Mouse (Mus musculus) embryonic facial prominence, embryonic 11.5 days (tissue): Measurements from ENCODE around the gene Vti1a. TPM values are rescaled to one million over a fixed set of nuclear protein-coding genes. Genes with fewer than 3 reads are reported as not detected.

Source experiments
- ATAC-seq: fragments of 200-750 bp; cut with Nextera tagmentation; replicated peaks from 2 replicates; pipeline ENCODE4 v1.8.0; 2017; ENCODE audit warnings: low read depth; ENCODE audit not compliant: insufficient number of reproducible peaks, low FRiP score, low TSS enrichment
- DNase-seq: peaks from one replicate; pipeline ENCODE4 v3.0.0-alpha.2; 2015; ENCODE audit warnings: low spot score
- H3K27ac ChIP-seq: fragments of 300-500 bp; sonication (generic); replicated peaks from 2 replicates; pipeline ENCODE4 v1.5.1; 2014; ENCODE audit warnings: mild to moderate bottlenecking, low read depth, low read length, control low read depth
- H3K27me3 ChIP-seq: fragments of 300-500 bp; sonication (generic); 2 replicates; pipeline ENCODE4 v1.6.1; 2014; ENCODE audit warnings: mild to moderate bottlenecking, low read length, moderate library complexity, mixed read lengths; ENCODE audit not compliant: control insufficient read depth, insufficient read depth
- H3K36me3 ChIP-seq: fragments of 300-500 bp; sonication (generic); replicated peaks from 2 replicates; pipeline ENCODE4 v1.6.1; 2014; ENCODE audit warnings: low read depth, mild to moderate bottlenecking, low read length, moderate library complexity, mixed read lengths; ENCODE audit not compliant: control insufficient read depth, insufficient read depth
- H3K4me1 ChIP-seq: fragments of 300-500 bp; sonication (generic); 2 replicates; pipeline ENCODE4 v1.6.1; 2014; ENCODE audit warnings: low read length, mixed read lengths; ENCODE audit not compliant: control insufficient read depth, insufficient read depth
- H3K4me2 ChIP-seq: fragments of 300-500 bp; sonication (generic); 2 replicates; pipeline ENCODE4 v1.6.1; 2014; ENCODE audit warnings: low read depth, mild to moderate bottlenecking, control low read depth, low read length, moderate library complexity
- H3K4me3 ChIP-seq: fragments of 300-500 bp; sonication (generic); 2 replicates; pipeline ENCODE4 v1.5.1; 2014; ENCODE audit warnings: low read depth, low read length, control low read depth
- H3K9ac ChIP-seq: fragments of 300-500 bp; sonication (generic); replicated peaks from 2 replicates; pipeline ENCODE4 v1.6.1; 2014; ENCODE audit warnings: mild to moderate bottlenecking, control low read depth, low read length
- H3K9me3 ChIP-seq: fragments of 300-500 bp; sonication (generic); replicated peaks from 2 replicates; pipeline ENCODE4 v1.6.1; 2016; ENCODE audit warnings: mild to moderate bottlenecking, low read length, inconsistent platforms, mixed read lengths; ENCODE audit not compliant: control insufficient read depth
- WGBS: fragments of 180-500 bp; shearing (Covaris S2); extraction: QIAGEN DNeasy Blood & Tissue Kit; methylation state at CpG from one replicate; pipeline ENCODE4 v1.1.7; 2014; 5-methylcytosine and 5-hydroxymethylcytosine counted together
- polyA plus RNA-seq: library from polyadenylated mRNA; unstranded; fragments of >200 nt; fragmentation: Nextera tagmentation; extraction: Ambion mirVana; gene quantifications from 2 replicates; pipeline ENCODE4 v1.2.1, GENCODE M21; 2014

The Vti1a gene
- polyA plus RNA-seq, 1 experiment from 2014 or later = 22.4 TPM

- H3K9ac ChIP-seq = no peak overlapping the region
- H3K4me3 ChIP-seq = no peak overlapping the region
- no peaks in the 10 kb centered on the region for H3K4me1 ChIP-seq
- no peak for ATAC-seq
- 83% methylated on average over 1 of the region's 1 CpGs for WGBS
- no peaks in the 10 kb centered on the region for H3K9me3 ChIP-seq
- DNase-seq = peak; percentile 65
- no peak overlapping the region for H3K4me2 ChIP-seq
- H3K36me3 ChIP-seq = no peaks in the 10 kb centered on the region
- no peaks in the 10 kb centered on the region for H3K27me3 ChIP-seq
- no peak overlapping the region for H3K27ac ChIP-seq
These were observed 19.8 kb downstream of the Vti1a start for GRCm38 (mm10) chr19:55335881-55336280.

DNA sequence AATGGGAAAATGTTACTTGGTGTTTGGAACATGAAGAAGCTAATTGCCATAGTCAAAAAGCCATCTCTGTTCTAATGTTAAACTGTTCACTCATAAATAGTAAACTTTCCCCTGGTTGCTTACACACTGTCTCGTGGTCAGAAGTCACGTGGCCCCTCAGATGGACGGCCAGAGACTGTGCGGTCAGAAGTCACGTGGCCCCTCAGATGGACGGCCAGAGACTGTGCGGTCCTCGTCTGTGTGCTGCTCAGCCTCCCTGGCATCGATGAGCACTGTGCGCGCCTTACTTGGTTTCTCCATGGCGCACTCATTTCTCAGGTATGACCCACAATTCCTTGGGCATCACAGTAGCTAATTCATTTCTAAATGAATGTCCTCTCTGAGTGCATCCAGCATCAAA lies 20.3 kb downstream of the Vti1a start:
- ATAC-seq (no peak), DNase-seq (no peak)
- Histone ChIP-seq H3K4me2 (no peak overlapping the region), H3K4me3 (no peak overlapping the region), H3K4me1 (no peaks in the 10 kb centered on the region), H3K9ac (no peak overlapping the region), H3K27me3 (no peaks in the 10 kb centered on the region), H3K27ac (no peak overlapping the region), H3K9me3 (no peaks in the 10 kb centered on the region), H3K36me3 (no peaks in the 10 kb centered on the region)
- WGBS = 89% methylated on average over 12 of the region's 12 CpGs

GRCm38 (mm10) chr19:55337066-55337465 lies 21.0 kb downstream of the Vti1a start:
- Histone ChIP-seq H3K36me3 (no peaks in the 10 kb centered on the region), H3K9ac (no peak overlapping the region), H3K9me3 (no peaks in the 10 kb centered on the region), H3K4me3 (no peak overlapping the region), H3K27ac (no peak overlapping the region), H3K27me3 (no peaks in the 10 kb centered on the region), H3K4me1 (no peaks in the 10 kb centered on the region), H3K4me2 (no peak overlapping the region)
- 81% methylated on average over 9 of the region's 9 CpGs for WGBS
- DNase-seq (no peak), ATAC-seq (no peak)

DNA sequence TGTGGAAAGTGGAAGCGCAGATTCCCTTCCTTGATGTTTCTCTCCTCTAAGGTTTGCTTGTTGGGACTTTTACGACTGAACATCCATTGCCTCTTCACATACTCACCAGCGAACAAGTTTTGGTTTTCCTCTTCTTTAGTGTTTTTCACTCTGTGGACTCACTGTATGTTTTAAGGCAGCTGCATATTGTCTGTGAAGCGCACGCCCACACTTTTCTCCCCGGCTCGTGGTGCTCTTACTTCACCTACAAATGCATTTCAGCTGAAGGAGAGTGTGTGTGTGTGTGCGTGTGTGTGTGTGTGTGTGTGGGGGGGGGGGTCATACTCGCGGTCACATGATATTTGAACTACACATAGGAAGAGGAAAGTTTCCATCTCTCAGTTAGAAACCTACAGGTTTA lies 21.6 kb downstream of the Vti1a start:
- no peak overlapping the region for H3K27ac ChIP-seq
- no peak overlapping the region for H3K4me3 ChIP-seq
- no peak overlapping the region for H3K4me2 ChIP-seq
- ATAC-seq (no peak), DNase-seq (no peak)
- no peaks in the 10 kb centered on the region for H3K27me3 ChIP-seq
- H3K9ac ChIP-seq = no peak overlapping the region
- no peaks in the 10 kb centered on the region for H3K4me1 ChIP-seq
- no peaks in the 10 kb centered on the region for H3K9me3 ChIP-seq
- 93% methylated on average over 10 of the region's 10 CpGs for WGBS
- H3K36me3 ChIP-seq = no peaks in the 10 kb centered on the region

DNA sequence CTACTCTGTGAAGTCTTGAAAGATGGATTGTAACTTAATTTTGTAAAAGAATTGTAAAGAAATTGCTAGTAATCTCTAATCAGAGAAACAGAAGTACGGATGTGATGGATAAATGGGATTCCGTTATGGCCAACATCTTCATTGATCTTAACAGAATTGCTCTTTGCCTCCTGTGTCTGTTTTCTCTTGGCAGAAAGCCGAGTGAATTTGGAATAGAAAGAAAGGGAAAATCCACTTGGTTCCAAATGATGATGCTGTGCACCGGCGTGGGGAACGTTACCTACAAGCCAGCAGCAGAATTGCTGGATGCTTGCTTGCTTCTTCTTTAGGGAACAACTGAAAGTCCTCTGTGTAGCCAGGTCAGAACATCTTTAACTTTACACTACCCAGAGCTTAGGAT lies 24.4 kb downstream of the Vti1a start:
- Histone ChIP-seq H3K27me3 (no peaks in the 10 kb centered on the region), H3K4me2 (no peak overlapping the region), H3K9ac (no peak overlapping the region), H3K36me3 (no peaks in the 10 kb centered on the region), H3K9me3 (no peaks in the 10 kb centered on the region), H3K27ac (no peak overlapping the region), H3K4me1 (no peaks in the 10 kb centered on the region), H3K4me3 (no peak overlapping the region)
- DNase-seq (no peak), ATAC-seq (no peak)
- WGBS = 93% methylated on average over 6 of the region's 6 CpGs

DNA sequence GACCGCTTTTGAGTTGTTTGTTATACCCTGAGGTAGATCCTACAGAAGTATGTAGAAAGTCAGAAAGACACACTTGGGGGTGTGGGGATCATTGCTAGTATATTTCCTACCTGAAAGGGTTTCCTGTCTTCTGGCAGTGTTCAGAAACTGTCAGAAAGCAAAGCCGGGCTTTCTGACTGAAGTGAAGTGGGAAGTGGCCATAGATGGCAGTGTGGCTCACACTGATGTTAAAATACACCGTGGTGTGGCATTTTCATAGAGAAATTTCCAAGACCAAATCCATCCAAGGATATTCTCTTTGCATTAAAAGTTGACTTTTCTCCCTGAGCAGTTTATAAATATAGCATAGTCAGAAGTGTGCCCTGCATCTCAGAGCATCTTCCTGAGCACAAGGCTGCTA lies 25.3 kb downstream of the Vti1a start:
- Histone ChIP-seq H3K4me3 (no peak overlapping the region), H3K27me3 (no peaks in the 10 kb centered on the region), H3K27ac (no peak overlapping the region), H3K9me3 (no peaks in the 10 kb centered on the region), H3K4me2 (no peak overlapping the region), H3K9ac (no peak overlapping the region), H3K36me3 (no peaks in the 10 kb centered on the region), H3K4me1 (no peaks in the 10 kb centered on the region)
- no peak for ATAC-seq
- 75% methylated on average over 3 of the region's 3 CpGs for WGBS
- no peak for DNase-seq

DNA sequence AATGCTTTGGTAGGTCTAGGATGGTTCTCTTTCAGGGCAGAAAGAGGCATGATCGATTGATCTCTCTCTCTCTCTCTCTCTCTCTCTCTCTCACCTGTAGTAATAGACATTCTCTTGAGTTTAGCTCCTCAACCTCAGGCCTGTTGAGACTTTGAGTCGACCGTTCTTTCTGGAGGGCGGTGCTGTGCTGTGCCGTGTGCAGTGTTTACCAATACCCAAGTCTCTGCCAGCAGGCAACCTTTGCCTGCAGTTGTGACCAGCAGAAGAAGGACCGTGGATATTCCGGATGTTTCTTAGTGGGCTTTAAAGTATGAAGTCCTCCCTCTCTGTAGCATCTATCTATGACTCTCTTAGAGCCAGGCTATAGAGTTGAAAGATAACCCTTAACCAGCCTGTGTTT lies 26.3 kb downstream of the Vti1a start:
- WGBS = 91% methylated on average over 7 of the region's 7 CpGs
- Histone ChIP-seq H3K4me1 (no peaks in the 10 kb centered on the region), H3K4me2 (no peak overlapping the region), H3K4me3 (no peak overlapping the region), H3K9ac (no peak overlapping the region), H3K9me3 (no peaks in the 10 kb centered on the region), H3K27me3 (no peaks in the 10 kb centered on the region), H3K36me3 (no peaks in the 10 kb centered on the region), H3K27ac (no peak overlapping the region)
- ATAC-seq (no peak), DNase-seq (no peak)

DNA sequence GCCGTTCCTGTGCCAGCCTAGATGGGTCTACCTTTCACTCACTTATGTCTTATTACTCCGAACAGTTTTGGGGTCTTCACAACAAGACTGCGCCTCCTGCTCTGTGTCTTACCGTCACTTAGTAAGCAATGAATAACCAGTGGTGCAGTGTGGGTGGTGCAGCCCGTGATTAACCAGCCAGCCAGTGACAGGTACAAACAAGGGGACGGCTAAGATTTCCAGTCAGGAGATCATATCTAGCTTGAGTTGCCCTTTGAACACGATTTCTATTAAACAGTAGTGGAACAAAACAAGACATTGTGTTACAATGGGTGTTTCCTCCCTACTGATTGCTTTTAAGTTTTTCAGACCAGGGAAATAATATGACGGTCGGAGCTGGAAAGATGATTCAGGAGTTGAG lies 27.2 kb downstream of the Vti1a start:
- Histone ChIP-seq H3K36me3 (no peaks in the 10 kb centered on the region), H3K4me2 (no peak overlapping the region), H3K4me1 (no peaks in the 10 kb centered on the region), H3K27me3 (no peaks in the 10 kb centered on the region), H3K9me3 (no peaks in the 10 kb centered on the region), H3K4me3 (no peak overlapping the region), H3K9ac (no peak overlapping the region), H3K27ac (no peak overlapping the region)
- DNase-seq = no peak
- 88% methylated on average over 9 of the region's 9 CpGs for WGBS
- ATAC-seq = no peak
